Mouse (Mus musculus) yolk sac, embryonic 10.5 days (tissue): ENCODE results near the gene Zfp365.
A peak's percentile ranks its signal among the peaks of the same experiment; 100 is the strongest.

Experiments used
- DNase-seq: peaks from one replicate; pipeline ENCODE4 v3.0.0-alpha.2; 2017; ENCODE audit warnings: low spot score

Gene Zfp365

DNA sequence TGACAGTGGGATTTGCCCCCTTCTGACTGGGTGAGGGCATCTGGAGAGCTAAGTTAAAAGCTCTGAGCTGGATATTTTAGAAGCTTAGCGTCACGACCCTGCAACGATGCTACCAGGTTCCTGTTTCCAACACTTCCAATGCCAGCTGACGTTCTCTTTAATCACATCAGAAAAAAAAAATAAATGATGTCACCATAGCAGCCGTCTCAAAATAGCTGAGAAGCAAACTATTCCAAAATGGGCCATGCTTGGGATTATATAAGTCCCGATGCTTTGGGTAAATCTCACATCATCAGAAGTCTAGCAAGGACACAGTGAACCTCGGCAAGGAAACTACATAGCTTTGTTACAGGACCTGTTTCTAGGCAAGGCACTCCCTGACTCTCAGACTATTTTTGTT is 9.1 kb downstream of the Zfp365 start:
- no peak for DNase-seq

DNA sequence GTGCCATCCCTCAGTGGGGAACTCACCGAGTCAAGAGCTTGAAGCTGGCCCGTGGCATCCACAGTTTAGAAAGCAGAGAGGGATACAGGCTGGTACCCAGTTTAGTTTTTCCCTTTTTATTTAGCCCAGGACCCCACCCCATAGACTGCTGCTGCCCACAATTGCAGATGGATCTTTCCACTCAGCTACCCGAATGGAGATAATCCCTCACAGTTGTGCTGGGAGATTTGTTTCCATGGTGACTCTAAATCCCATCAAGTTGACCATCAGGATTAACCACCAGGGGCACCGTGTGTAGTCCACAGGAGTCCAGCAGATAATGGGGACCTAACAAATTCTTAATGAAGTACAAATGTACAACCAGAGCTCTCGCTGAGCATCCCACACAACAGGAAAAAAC is 11.3 kb downstream of the Zfp365 start:
- DNase-seq, result no peak

DNA sequence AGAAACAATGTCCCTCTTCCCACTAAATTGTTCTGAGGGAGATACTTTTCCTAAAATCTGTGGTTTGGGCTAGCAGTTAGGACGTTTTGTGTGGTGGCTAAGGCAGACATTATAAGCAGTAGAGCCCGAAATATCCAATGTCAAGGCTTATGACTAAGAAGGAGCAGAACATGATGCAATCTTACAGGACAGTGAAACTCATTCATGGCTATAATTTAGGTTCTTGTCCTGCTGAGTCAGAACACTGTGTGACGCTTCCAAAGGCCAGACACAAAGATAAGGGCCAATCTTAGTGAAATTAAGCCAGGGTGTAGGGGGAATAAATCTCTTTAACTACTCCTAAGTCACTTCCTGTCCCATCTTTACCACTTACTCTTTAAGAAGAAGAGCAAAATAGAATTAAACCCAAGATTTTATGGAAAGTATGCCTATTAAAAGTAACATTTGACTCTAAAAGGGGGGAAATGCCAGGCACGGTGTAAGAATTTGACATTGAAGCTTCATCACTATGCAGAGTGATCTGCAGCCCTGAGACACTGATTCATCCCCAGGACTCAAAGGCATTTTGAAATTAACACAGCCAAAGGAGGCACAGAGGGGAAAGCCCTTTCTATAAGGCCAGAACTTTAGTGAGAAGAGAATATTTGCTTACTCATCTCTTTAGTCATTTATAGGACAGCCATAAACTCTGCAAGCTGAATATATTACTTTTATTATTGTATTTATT is 13.3 kb downstream of the Zfp365 start:
- DNase-seq, result no peak

DNA sequence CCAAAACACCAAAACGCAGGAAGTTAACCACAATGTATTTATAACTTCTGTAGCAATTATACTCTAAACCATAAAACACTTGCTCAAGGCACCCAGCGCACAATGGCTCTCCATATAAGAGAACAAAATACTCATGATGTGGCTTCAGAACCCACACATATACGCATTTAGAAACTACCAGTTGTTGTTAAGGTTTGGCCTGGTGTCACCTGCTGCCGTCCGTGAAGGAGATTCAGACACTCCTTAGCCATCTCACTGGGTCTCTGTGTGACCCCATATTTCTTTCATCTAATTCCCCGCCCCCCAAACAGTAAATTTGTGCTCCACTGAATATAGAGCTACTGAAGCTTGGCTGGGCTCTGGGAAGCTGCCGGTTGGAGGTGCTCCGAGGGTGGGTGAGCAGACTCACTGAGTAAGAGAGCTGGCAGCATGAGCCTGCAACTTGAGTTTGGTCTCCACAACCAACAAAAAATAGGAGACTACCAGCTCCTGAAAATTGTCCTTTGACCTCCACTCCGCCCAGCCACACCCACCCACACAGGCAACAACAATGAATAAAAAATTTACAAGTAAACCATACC is 14.0 kb downstream of the Zfp365 start:
- DNase-seq, result no peak

DNA sequence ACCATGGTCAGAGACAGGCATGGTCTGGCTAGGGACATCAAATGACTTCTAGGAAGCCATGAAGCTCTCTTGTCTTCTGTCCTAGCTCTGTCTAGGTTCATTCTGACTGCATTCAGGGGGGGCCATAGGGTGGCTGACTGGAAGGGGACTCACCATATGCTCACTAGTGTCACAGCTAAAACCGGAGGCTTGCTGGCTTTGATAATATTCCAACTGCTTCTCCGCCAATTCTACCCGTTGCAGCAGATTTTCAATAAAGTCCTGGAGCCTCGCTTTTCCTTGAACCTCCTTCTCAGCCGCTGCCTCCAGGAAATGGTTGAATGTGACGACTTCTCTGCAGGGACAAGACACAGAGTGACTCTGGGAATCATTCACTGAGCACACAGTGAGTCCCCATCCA is 15.2 kb downstream of the Zfp365 start:
- no peak for DNase-seq

DNA sequence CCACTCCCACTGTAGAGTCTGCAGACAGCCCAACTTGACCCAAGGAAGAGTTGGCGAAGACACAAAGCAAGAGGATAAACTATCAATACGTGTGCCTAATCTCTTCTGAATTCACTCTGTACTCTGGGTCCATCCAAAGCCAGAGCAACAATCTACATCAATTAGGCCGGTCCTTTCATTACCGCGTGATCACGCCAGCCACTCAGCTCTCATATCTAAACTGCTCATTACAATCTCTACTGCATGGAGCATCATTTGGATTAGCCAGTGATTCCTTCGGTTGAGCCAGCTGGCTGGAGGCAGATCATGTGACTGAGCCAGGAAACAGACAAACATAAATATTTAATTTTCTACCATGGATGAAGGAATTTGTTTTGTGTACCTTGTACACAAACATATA is 17.8 kb downstream of the Zfp365 start:
- no peak for DNase-seq

DNA sequence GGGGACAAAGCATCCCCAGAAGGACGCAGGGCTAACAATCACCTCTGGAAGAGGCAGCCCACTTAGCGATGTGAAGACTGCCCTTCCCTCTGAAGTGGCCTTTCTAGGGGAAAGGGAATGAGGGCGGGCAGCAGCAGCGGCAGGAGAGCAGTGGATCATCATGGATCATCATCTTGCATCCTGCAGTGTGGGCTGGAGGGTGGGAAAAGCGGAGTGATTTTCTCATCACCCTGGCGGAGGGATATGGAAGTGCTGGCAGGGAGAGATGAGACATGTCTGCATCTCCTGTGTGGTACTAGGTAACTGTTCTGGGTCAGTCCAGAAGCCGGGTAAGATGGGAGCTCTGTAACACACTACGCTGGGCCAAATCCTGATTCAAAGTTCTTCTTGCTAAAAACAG is 18.4 kb downstream of the Zfp365 start:
- DNase-seq, result no peak

DNA sequence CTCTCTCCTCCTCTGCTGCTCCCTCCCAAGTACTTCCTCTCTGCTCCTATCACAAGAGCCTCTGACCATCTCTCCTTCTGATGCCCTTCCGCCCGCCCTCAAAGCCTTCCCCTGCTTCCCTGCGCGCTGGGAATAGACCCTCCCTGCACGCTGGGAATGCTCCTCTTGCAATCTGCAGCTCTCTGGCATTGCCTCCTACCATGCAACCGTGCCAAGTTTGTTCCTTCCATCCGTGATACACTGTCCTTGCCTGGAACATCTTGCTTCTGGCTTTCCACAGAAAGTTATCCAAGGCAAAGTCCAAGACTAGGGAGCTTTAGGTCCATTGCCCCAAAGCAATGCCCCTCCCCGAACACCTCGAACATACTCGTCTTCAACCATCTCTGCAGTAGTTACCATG is 19.2 kb downstream of the Zfp365 start:
- DNase-seq, result no peak

DNA sequence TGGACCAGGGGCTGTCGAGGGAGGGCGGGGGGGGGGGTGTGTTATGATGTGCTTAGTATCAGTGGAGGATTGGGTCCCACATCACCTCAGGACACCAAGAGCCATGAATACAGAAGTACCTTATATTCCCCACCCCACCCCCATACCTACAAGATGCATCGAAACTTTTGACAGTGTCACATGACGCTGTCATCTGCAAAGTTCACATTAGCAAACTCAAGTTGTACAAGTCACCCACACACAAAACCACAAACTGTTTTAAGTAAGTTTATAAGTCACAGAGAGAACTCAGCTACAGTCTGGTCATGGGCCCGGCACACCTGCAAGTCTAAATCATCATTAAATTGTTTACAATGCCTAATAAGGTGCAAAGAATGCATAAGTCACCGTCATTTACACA is 21.3 kb downstream of the Zfp365 start:
- DNase-seq, result no peak

DNA sequence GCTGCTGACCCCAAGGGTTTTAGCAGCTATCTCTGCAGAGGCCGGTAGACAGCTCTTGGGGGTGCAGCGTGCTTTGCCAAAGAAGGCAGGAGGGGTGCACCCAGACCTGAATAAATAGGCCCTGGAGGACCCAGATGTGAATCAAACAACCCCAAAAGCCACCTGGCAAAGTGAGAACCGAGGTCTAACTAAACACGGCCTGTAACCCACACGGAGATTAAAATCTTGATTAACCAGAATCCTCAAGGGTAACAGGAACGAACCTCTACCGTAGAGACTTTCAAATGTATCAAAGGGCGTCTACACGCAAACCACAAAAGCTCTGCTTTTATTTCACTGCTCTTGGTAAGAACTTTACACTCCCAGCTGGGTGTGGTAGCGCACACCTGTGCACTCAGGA is 24.5 kb downstream of the Zfp365 start:
- no peak for DNase-seq

DNA sequence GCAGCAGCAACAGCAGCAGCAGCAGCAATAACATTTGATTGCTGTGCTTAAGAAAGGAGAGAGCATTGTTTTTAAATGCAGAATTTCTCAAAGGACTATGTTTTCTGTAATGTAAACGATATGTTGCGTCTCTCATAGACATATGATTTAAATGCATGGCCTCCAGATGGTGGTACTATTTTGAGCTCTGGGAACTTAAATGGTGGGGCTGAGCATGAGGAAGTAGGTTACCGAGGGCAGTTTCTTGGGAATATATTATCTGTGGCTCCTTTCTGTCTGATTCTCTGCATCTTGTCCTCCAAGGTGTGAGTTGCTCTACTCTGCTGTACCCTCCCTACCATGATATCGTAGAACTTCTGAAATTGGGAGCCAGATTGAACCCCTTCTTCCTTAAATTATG is 31.8 kb downstream of the Zfp365 start:
- no peak for DNase-seq

DNA sequence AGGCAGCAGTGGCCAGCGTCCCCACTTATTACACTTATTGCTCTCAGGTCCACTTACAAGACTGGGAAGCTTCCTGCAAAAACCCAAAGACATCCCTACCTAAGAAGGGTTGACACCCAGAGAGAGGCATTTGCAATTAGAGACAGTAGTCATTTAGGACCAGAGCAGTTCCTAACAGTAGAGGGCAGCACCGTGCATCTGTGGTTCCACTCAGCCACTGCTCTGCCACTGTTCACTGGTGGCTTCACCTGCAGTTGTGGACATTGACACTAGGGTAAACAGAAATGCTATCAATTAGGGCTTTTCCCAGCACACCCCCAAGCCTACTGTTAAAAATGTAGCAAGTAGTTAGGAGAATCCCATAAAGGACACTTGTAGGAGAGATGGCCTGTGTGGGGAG is 40.7 kb downstream of the Zfp365 start:
- DNase-seq, result peak; percentile 5

DNA sequence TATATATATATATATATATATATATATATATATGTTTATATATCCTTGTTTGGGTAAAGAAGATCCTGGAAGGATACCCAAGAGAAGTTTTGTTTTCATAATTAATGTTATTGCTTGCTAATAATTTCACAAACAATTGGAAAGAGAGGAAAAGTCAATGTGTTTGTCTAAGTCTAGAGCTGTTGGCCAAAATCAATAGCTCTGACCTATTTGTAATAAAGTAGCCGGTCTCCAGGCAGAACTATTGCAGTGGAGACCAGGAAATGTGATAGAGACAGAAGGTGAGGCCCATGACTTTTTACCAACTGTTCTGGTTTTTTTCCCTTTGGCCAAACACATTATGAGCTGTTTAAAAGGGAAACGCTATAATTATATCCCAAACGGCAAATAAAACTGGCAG is 44.2 kb downstream of the Zfp365 start:
- no peak for DNase-seq

DNA sequence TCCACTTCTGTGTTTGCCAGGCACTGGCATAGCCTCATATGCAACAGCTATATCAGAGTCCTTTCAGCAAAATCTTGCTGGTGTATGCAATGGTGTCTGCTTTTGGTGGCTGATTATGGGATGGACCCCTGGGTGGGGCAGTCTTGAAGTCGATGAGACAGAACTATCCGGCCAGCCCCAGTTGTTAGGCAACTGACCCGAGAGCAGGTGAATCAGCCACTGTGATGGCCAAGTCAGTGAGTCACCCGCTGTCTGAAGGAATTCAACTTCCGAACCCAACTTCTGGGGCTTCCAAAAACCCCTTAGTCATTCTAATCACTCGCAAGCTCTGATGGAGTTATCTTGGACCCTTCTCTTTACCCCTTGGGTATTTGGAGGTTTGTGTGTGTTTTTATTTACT is 46.6 kb downstream of the Zfp365 start:
- DNase-seq, result no peak

DNA sequence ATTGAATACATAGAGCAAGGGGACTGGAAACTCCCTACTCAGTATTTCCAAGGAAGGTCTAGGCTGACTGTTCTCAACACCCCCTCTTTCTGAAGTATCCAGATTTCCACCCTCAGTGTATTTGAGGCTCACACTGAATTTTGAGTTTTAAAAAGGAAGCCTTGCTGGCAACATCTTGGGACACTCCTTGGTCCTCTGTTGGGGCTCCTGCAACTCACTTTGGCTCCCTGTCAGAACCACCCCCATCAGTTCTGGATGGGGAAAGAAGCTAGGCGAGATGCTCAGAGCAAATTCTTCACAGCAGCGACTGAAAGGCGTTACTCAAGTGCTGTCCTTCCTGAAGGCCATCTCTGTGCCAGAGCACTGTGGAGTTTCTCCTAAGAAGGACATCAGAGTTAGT is 47.4 kb downstream of the Zfp365 start:
- DNase-seq, result no peak

DNA sequence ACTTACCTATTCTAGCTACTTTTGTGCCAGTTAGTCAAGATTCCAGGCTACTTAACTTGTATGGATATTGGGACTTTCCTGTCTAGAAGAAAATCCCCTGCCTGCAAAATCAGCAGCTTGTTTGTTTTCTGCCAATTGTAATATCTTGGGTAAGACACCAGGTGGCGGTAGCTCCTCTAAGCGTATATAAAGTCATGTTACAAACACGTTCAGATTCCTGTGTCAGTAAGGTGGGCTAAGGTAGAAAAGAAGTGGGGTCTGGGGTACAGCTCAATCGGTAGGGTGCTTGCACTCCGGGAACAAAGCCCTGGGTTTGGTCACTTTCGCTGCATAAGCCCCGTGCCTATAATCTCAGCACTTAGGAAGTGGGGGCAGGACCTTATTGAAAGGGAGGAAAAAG is 50.1 kb downstream of the Zfp365 start:
- DNase-seq, result peak; percentile 7

DNA sequence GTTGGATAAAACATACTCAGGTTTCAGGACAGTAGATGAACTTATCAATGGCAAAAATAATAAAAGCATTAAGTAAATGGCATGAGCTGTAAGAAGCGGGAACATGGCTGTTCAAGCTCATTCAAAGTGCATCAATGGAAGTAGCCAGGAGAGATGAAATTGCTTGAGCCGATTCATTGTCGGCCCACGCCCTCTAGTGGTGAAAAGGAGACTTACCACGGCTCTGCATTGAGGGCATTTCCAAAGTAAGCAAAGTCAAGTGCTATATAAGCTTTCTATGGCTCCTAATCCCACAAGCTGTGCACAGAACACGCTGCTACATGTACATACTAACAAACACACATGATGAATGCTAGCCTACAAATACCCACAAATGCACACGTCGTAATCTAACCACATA is 53.6 kb downstream of the Zfp365 start:
- DNase-seq, result peak; percentile 47

DNA sequence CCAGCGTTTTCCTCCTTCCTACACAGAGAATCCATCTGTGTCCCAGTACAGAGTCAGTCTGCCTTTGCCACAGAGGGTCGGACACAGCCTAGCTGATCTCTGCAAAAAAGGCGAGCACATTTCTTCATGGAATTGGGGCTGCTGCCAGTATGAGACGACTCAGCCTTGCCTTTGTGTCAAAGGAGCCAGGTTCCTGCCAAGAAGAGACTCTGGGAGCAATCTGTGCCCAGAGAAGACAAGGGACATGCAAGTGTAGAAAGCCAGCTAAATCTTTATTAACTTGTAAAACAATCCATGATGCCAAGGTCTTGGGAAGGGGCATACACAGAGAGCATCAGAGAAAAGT is 54.9 kb downstream of the Zfp365 start:
- no peak for DNase-seq

DNA sequence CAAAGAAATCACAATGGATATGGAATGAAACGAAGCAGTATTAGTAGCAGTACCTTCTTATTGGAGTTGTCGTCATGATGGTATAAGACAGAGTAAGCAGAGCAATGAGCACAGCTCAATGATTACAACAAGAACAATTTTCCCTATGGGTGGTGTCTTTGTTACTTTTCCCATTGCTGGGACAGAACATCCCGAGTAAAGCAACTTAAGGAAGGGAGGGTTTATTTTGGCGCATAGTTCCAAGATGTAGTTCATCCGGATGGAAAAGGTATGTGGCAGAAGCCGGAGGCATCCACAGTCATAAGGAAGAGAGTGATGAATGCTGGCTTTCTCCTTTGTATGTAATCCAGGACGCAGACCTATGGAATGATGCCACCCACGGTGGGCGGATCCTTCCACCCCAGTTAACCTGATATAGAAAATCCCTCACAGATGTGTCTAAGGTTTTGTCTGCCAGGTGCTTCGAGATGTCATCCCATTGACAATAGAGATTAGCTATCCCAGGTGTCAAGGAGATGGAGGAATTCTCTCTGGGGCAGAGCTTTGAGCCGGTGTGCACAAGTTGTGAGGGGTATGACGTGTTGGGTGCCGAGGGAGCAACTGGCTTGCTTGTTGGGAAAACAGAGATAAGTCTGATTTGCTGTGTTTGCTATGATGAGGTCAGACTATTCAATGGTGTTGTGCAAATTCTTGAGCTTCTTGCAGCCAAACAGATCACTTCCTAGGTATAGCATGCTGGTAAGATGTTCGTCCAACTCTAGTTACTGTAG is 55.5 kb downstream of the Zfp365 start:
- no peak for DNase-seq

DNA sequence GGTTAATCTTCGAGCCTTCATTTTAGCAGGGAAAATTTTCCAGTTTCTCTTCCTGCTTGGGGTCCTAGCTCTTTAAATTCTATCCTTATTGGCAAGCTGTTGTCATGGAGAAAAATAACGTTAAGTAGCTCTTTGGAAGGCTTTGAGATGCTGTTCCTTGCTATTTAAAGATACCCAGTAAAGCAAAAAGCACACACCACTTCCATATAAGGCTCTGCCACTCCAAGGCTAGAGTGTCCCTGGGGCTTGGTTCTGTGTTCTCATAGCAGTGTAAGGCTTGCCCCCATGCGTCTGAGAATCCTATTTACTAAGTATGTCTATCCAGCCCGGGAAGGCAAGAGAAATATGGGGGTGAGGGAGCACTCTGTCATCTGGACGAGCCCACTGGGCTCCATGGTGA is 56.7 kb downstream of the Zfp365 start:
- no peak for DNase-seq

DNA sequence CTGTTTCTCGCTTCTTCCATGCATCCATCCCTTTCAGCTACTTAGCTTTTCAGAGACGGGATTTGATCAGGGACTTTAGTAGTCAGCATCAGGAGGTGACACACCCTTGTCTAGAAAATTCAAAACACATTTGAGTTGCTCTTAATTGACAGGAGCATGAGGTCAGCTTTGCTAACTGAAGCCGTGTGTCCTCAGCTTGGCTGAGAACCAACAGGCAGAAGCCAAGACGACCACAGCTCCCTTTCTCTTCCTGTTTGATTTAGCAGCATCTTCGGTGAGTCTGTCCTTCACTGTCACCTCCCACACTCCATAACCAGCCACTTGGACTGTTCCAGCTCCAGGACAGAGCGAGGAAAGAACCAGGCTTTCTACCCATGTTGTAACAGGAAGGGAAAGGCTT is 60.1 kb downstream of the Zfp365 start:
- no peak for DNase-seq

DNA sequence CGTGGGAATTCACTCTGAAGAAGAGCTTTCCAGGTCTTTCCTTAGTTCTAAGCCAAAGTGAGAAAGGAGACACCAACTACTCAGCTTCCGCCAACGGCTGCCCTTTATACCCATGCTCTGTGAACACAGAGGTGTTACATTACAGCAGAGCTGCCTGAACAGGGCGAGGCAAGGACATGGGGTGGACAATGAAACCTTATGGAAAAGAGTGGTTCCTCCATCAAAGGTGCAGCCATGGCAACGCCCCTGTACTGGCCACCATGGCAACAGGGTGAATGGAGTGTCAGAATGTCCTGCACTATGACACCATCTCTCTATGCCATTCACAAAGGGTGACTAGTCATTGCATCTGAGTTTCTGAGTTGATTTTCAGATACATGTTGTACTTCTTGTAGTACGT is 61.4 kb downstream of the Zfp365 start:
- no peak for DNase-seq

DNA sequence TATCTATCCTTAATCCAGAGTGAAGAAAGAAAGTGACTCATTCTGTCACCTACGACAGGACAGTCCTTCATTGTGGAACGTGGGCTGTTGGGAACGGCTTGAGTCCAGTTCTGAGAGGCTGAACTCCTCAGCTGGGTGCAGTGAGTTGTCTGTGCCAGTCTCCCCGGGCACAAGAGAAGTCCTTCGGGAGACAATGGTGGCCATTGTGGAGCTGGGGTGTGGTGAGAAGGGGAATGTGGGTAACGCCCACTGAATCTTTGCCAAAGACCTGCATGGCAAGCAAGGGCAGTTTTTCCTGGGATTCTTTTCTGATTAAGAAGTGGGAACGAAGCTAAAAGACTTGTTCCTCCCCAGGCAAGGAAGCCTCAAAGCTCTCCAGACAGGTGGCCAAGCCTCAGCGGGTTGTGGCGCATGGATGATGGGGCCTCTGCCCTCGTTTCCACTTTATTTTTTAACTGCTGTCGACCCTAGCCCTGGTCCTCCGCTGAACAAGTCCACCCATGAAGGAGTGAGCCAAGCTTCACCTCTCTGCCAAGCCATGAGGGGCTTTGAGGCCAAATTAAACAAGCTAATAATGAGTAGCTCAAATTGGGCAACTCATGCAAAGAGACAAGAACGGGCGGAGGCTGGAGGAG is 66.3 kb downstream of the Zfp365 start:
- no peak for DNase-seq
